Mouse (Mus musculus): ENCODE results near the gene Atp13a4. TPM values are rescaled to one million over a fixed set of nuclear protein-coding genes. Genes with fewer than 3 reads are reported as not detected.

Atp13a4 gene
- polyA plus RNA-seq, 1 experiment from 2014 or later: 0.48 TPM

DNA sequence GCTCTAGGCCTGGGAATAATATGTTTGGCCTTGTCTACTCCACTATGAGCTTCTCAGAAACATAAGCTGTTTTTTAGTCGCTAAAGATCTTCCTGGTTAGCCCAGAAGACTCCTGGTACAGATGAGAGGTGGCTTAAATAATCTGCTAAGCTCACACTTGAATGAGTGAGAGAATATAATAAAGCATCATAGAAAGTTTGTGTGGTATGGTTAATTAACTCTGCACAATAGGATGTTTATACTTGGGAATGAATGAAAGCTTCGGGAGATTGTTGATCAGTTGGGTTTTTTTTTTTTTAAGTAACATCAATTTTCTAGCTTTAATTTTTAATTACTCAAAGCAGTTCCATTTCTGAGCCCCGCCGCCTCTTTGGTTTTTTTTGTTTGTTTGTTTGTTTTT lies 8.8 kb downstream of the Atp13a4 start:
- Histone ChIP-seq H3K27me3 (peaks cover 3% of the 10 kb centered on the region; the same call in 1 of the 2 replicates), H3K9me3 (no peaks in the 10 kb centered on the region), H3K9ac (no peak overlapping the region), H3K4me2 (no peak overlapping the region), H3K4me3 (no peak overlapping the region), H3K27ac (no peak overlapping the region), H3K36me3 (no peaks in the 10 kb centered on the region), H3K4me1 (no peaks in the 10 kb centered on the region)
- ATAC-seq (ENCODE audit: insufficient number of reproducible peaks, insufficient read depth, low FRiP score, low TSS enrichment, low read depth): no peak
- WGBS: 83% methylated on average over 4 of the region's 4 CpGs

GRCm38 (mm10) chr16:29533641-29534040 lies 11.0 kb downstream of the Atp13a4 start:
- Histone ChIP-seq H3K36me3 (no peaks in the 10 kb centered on the region), H3K9ac (no peak overlapping the region), H3K27me3 (peaks cover 3% of the 10 kb centered on the region; the same call in 1 of the 2 replicates), H3K4me2 (no peak overlapping the region), H3K9me3 (no peaks in the 10 kb centered on the region), H3K4me1 (no peaks in the 10 kb centered on the region), H3K27ac (no peak overlapping the region), H3K4me3 (no peak overlapping the region)
- ATAC-seq (ENCODE audit: insufficient number of reproducible peaks, insufficient read depth, low FRiP score, low TSS enrichment, low read depth): no peak
- 79% methylated on average over 6 of the region's 6 CpGs for WGBS

GRCm38 (mm10) chr16:29527085-29527484 lies 17.6 kb downstream of the Atp13a4 start:
- no peaks in the 10 kb centered on the region for H3K4me1 ChIP-seq
- H3K4me2 ChIP-seq: no peak overlapping the region
- no peak overlapping the region for H3K4me3 ChIP-seq
- H3K9ac ChIP-seq: no peak overlapping the region
- no peaks in the 10 kb centered on the region for H3K36me3 ChIP-seq
- no peaks in the 10 kb centered on the region for H3K27me3 ChIP-seq
- no peak for ATAC-seq (ENCODE audit: insufficient number of reproducible peaks, insufficient read depth, low FRiP score, low TSS enrichment, low read depth)
- no peak overlapping the region for H3K27ac ChIP-seq
- 97% methylated on average over 6 of the region's 6 CpGs for WGBS
- H3K9me3 ChIP-seq: no peaks in the 10 kb centered on the region

GRCm38 (mm10) chr16:29526585-29526984 lies 18.1 kb downstream of the Atp13a4 start:
- WGBS: 88% methylated on average over 8 of the region's 8 CpGs
- H3K4me2 ChIP-seq: no peak overlapping the region
- H3K36me3 ChIP-seq: no peaks in the 10 kb centered on the region
- ATAC-seq (ENCODE audit: insufficient number of reproducible peaks, insufficient read depth, low FRiP score, low TSS enrichment, low read depth): no peak
- H3K27ac ChIP-seq: no peak overlapping the region
- no peak overlapping the region for H3K9ac ChIP-seq
- H3K27me3 ChIP-seq: no peaks in the 10 kb centered on the region
- H3K4me3 ChIP-seq: no peak overlapping the region
- no peaks in the 10 kb centered on the region for H3K4me1 ChIP-seq
- H3K9me3 ChIP-seq: no peaks in the 10 kb centered on the region

- no peak for ATAC-seq (ENCODE audit: insufficient number of reproducible peaks, insufficient read depth, low FRiP score, low TSS enrichment, low read depth)
- H3K4me2 ChIP-seq: no peak overlapping the region
- H3K9ac ChIP-seq: no peak overlapping the region
- H3K4me3 ChIP-seq: no peak overlapping the region
- WGBS: 80% methylated on average over 3 of the region's 3 CpGs
- no peaks in the 10 kb centered on the region for H3K4me1 ChIP-seq
- H3K9me3 ChIP-seq: no peaks in the 10 kb centered on the region
- no peaks in the 10 kb centered on the region for H3K36me3 ChIP-seq
- H3K27me3 ChIP-seq: no peaks in the 10 kb centered on the region
- no peak overlapping the region for H3K27ac ChIP-seq
Measured at GRCm38 (mm10) chr16:29512495-29512894, 32.2 kb downstream of the Atp13a4 start.

GRCm38 (mm10) chr16:29510743-29511142 lies 33.9 kb downstream of the Atp13a4 start:
- no peak overlapping the region for H3K9ac ChIP-seq
- no peak overlapping the region for H3K27ac ChIP-seq
- no peaks in the 10 kb centered on the region for H3K9me3 ChIP-seq
- no peak overlapping the region for H3K4me2 ChIP-seq
- no peak overlapping the region for H3K4me3 ChIP-seq
- no peaks in the 10 kb centered on the region for H3K4me1 ChIP-seq
- H3K36me3 ChIP-seq: no peaks in the 10 kb centered on the region
- WGBS: 81% methylated on average over 7 of the region's 7 CpGs
- H3K27me3 ChIP-seq: no peaks in the 10 kb centered on the region
- no peak for ATAC-seq (ENCODE audit: insufficient number of reproducible peaks, insufficient read depth, low FRiP score, low TSS enrichment, low read depth)

- H3K27me3 ChIP-seq: no peaks in the 10 kb centered on the region
- no peak overlapping the region for H3K4me2 ChIP-seq
- H3K9me3 ChIP-seq: no peaks in the 10 kb centered on the region
- H3K9ac ChIP-seq: no peak overlapping the region
- H3K27ac ChIP-seq: no peak overlapping the region
- H3K4me1 ChIP-seq: no peaks in the 10 kb centered on the region
- 86% methylated on average over 3 of the region's 3 CpGs for WGBS
- H3K4me3 ChIP-seq: no peak overlapping the region
- ATAC-seq (ENCODE audit: insufficient number of reproducible peaks, insufficient read depth, low FRiP score, low TSS enrichment, low read depth): no peak
- H3K36me3 ChIP-seq: no peaks in the 10 kb centered on the region
Measured at GRCm38 (mm10) chr16:29509881-29510280, 34.8 kb downstream of the Atp13a4 start.

DNA sequence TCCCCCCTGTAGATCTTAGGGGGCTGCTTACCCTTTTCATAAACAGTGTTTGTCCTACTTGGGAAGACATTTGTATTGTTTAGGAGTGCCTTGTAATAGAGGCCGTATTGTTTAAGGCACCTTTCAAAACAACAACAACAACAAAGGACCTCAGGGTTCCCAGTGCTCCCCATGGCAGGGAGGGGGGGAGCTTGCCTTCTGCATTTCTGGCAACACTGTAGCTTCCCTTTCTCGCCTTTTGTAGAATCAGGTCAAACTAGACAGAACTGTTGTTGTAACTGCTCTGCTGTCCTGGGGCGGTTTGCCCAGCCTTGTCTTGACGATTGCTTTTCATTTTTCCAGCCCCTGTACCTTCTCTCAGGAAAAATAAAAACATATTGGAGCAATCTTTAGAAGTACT lies 40.0 kb downstream of the Atp13a4 start:
- no peak for ATAC-seq (ENCODE audit: insufficient number of reproducible peaks, insufficient read depth, low FRiP score, low TSS enrichment, low read depth)
- Histone ChIP-seq H3K4me2 (no peak overlapping the region), H3K36me3 (no peaks in the 10 kb centered on the region), H3K27me3 (no peaks in the 10 kb centered on the region), H3K9me3 (no peaks in the 10 kb centered on the region), H3K4me1 (no peaks in the 10 kb centered on the region), H3K4me3 (no peak overlapping the region), H3K9ac (no peak overlapping the region), H3K27ac (no peak overlapping the region)
- WGBS: 63% methylated on average over 4 of the region's 4 CpGs

DNA sequence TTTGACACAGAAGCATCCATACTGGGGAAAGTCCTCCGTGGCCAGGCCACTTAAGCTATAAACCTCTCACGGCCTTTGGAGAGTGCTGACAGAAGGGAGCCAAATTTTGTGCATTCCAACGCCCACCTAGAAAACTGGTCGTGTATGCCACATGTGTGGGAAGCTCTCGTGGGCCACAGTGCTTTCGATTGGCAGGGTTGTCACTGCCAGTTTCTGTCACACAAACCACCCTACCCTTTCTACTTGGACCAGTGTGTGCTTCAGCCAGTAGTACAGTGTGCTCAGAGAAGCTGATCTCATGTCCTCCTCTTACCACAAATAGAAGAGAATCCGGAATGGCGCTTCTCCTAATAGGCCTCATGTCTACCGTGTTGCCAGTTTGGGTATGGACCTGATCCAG lies 40.5 kb downstream of the Atp13a4 start:
- no peak overlapping the region for H3K27ac ChIP-seq
- no peak overlapping the region for H3K9ac ChIP-seq
- H3K4me2 ChIP-seq: no peak overlapping the region
- no peak for ATAC-seq (ENCODE audit: insufficient number of reproducible peaks, insufficient read depth, low FRiP score, low TSS enrichment, low read depth)
- H3K27me3 ChIP-seq: no peaks in the 10 kb centered on the region
- no peaks in the 10 kb centered on the region for H3K9me3 ChIP-seq
- WGBS: 71% methylated on average over 9 of the region's 9 CpGs
- no peak overlapping the region for H3K4me3 ChIP-seq
- H3K36me3 ChIP-seq: no peaks in the 10 kb centered on the region
- H3K4me1 ChIP-seq: no peaks in the 10 kb centered on the region

GRCm38 (mm10) chr16:29491031-29491430 lies 53.6 kb downstream of the Atp13a4 start:
- Histone ChIP-seq H3K9ac (no peak overlapping the region), H3K27ac (no peak overlapping the region), H3K4me3 (no peak overlapping the region), H3K9me3 (no peaks in the 10 kb centered on the region), H3K36me3 (no peaks in the 10 kb centered on the region), H3K4me2 (no peak overlapping the region), H3K27me3 (no peaks in the 10 kb centered on the region), H3K4me1 (no peaks in the 10 kb centered on the region)
- ATAC-seq (ENCODE audit: insufficient number of reproducible peaks, insufficient read depth, low FRiP score, low TSS enrichment, low read depth): no peak
- 73% methylated on average over 3 of the region's 3 CpGs for WGBS

- Histone ChIP-seq H3K9ac (no peak overlapping the region), H3K27ac (no peak overlapping the region), H3K27me3 (no peaks in the 10 kb centered on the region), H3K36me3 (no peaks in the 10 kb centered on the region), H3K9me3 (no peaks in the 10 kb centered on the region), H3K4me1 (no peaks in the 10 kb centered on the region), H3K4me3 (no peak overlapping the region), H3K4me2 (no peak overlapping the region)
- ATAC-seq (ENCODE audit: insufficient number of reproducible peaks, insufficient read depth, low FRiP score, low TSS enrichment, low read depth): no peak
Measured at GRCm38 (mm10) chr16:29481439-29481838, 63.2 kb downstream of the Atp13a4 start.

- H3K9me3 ChIP-seq: no peaks in the 10 kb centered on the region
- no peak overlapping the region for H3K4me3 ChIP-seq
- H3K36me3 ChIP-seq: no peaks in the 10 kb centered on the region
- no peaks in the 10 kb centered on the region for H3K27me3 ChIP-seq
- no peaks in the 10 kb centered on the region for H3K4me1 ChIP-seq
- H3K27ac ChIP-seq: no peak overlapping the region
- WGBS: 91% methylated on average over 6 of the region's 6 CpGs
- no peak overlapping the region for H3K9ac ChIP-seq
- H3K4me2 ChIP-seq: no peak overlapping the region
- ATAC-seq (ENCODE audit: insufficient number of reproducible peaks, insufficient read depth, low FRiP score, low TSS enrichment, low read depth): no peak
Measured at GRCm38 (mm10) chr16:29480396-29480795, 64.3 kb downstream of the Atp13a4 start.

- no peaks in the 10 kb centered on the region for H3K36me3 ChIP-seq
- no peaks in the 10 kb centered on the region for H3K9me3 ChIP-seq
- H3K4me1 ChIP-seq: no peaks in the 10 kb centered on the region
- no peak overlapping the region for H3K4me3 ChIP-seq
- H3K27ac ChIP-seq: no peak overlapping the region
- no peak overlapping the region for H3K9ac ChIP-seq
- H3K27me3 ChIP-seq: no peaks in the 10 kb centered on the region
- WGBS: 90% methylated on average over 3 of the region's 3 CpGs
- ATAC-seq (ENCODE audit: insufficient number of reproducible peaks, insufficient read depth, low FRiP score, low TSS enrichment, low read depth): no peak
- no peak overlapping the region for H3K4me2 ChIP-seq
Measured at GRCm38 (mm10) chr16:29463798-29464197, 80.9 kb downstream of the Atp13a4 start.

All from embryonic facial prominence, embryonic 13.5 days (tissue).